Mouse (Mus musculus) small intestine, adult 2 months (tissue): ENCODE results near the gene Apob.

Experiments used
- CTCF ChIP-seq: fragments of 200-500 bp; IDR thresholded peaks from 2 replicates; pipeline ENCODE4 v1.5.1; 2012; ENCODE audit warnings: low read depth, mild to moderate bottlenecking, control low read depth, inconsistent platforms, low read length, moderate library complexity, mixed read lengths; ENCODE audit not compliant: insufficient replicate concordance, insufficient read length; ENCODE audit errors: extremely low read depth
- POLR2A ChIP-seq: fragments of 200-500 bp; IDR thresholded peaks from 2 replicates; pipeline ENCODE4 v1.6.1; 2012; ENCODE audit warnings: low read depth, mild to moderate bottlenecking, control low read depth, inconsistent platforms, low read length, moderate library complexity

- TF ChIP-seq POLR2A (no peak), CTCF (no peak)
These were observed 52.6 kb downstream of the Apob start for GRCm38 (mm10) chr12:8030057-8030456.
